Mouse (Mus musculus): ENCODE data around the gene Gsk3b. TPM values are rescaled to one million over a fixed set of nuclear protein-coding genes. Genes with fewer than 3 reads are reported as not detected.

Gene Gsk3b
- polyA plus RNA-seq, 1 experiment from 2014 or later = 120 TPM

DNA sequence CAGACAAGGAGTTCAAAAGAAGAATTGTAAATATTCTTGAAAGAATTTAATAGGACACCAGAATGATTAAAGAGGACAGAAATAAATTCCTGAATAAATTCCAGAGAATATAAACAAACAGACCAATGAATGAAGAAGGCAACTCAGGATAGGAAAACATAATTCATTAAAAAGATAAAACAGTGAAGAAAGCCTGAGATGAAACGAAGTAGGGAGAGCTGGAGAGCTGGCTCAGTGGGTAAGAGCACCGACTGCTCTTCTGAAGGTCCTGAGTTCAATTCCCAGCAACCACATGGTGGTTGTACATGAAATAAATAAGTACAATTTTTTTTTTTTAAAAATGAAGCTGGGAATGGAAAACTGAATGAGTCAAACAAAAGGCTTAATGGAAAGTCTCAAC lies 185.9 kb downstream of the Gsk3b start:
- no peaks in the 10 kb centered on the region for H3K27me3 ChIP-seq (ENCODE audit: control insufficient read depth, insufficient read depth, low read length)
- H3K36me3 ChIP-seq (ENCODE audit: control insufficient read depth, insufficient read depth, low read length) = no peaks in the 10 kb centered on the region
- H3K4me2 ChIP-seq = no peak overlapping the region
- DNase-seq (ENCODE audit: low spot score, missing footprints) (no peak), ATAC-seq (ENCODE audit: low FRiP score) (no peak)
- H3K27ac ChIP-seq (ENCODE audit: low read depth, low read length) = no peak overlapping the region
- H3K4me1 ChIP-seq (ENCODE audit: control insufficient read depth, insufficient read depth, low read length) = peaks cover 8% of the 10 kb centered on the region; the same call in 1 of the 2 replicates
- 92% methylated on average over 2 of the region's 2 CpGs for WGBS
- no peak overlapping the region for H3K9ac ChIP-seq (ENCODE audit: low read length)
- no peak overlapping the region for H3K4me3 ChIP-seq (ENCODE audit: low read depth, low read length)
- H3K9me3 ChIP-seq (ENCODE audit: control insufficient read depth, low read length) = no peaks in the 10 kb centered on the region

DNA sequence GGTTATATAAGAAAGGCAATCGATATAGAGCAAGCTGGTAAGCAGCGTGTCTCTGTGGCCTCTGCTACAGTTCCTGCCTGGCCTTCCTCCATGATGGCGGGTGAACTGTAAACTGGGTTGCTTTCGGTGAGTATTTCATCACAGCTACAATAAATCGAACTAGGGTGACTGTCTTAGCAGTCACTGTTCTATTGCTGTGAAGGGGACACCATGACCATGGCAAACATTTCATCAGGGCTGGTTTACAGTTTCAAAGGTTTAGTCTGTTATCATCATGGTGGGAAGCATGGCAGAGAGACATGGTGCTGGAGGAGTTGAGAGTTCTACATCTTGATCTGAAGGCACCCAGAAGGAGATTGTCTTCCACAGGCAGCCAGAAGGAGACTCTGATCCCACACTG lies 191.0 kb downstream of the Gsk3b start:
- no peak overlapping the region for H3K4me3 ChIP-seq (ENCODE audit: low read depth, low read length)
- H3K4me2 ChIP-seq = no peak overlapping the region
- no peak overlapping the region for H3K27ac ChIP-seq (ENCODE audit: low read depth, low read length)
- no peaks in the 10 kb centered on the region for H3K27me3 ChIP-seq (ENCODE audit: control insufficient read depth, insufficient read depth, low read length)
- ATAC-seq (ENCODE audit: low FRiP score) (no peak), DNase-seq (ENCODE audit: low spot score, missing footprints) (no peak)
- WGBS = 94% methylated on average over 5 of the region's 5 CpGs
- H3K4me1 ChIP-seq (ENCODE audit: control insufficient read depth, insufficient read depth, low read length) = no peaks in the 10 kb centered on the region; the same call in 1 of the 2 replicates
- no peaks in the 10 kb centered on the region for H3K9me3 ChIP-seq (ENCODE audit: control insufficient read depth, low read length)
- no peak overlapping the region for H3K9ac ChIP-seq (ENCODE audit: low read length)
- H3K36me3 ChIP-seq (ENCODE audit: control insufficient read depth, insufficient read depth, low read length) = no peaks in the 10 kb centered on the region

DNA sequence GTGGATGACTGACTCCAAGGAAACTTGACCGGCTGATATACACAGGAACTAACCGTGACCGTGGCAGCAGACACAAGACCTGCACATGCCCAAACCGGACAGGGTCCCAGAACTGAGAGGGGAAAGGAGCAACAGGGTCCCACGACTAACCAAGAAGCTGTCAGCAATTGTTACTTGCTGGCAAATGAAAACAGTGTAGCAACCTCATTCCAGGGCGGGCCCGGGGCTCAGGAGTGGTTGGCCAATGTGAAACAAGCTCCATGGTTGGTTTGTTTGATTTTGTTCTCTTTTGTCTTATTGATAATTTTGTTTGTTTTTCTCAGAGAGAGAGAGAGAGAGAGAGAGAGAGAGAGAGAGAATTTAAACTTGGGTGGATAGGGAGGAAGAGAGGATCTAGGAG lies 192.2 kb downstream of the Gsk3b start:
- Histone ChIP-seq H3K27me3 (ENCODE audit: control insufficient read depth, insufficient read depth, low read length) (no peaks in the 10 kb centered on the region), H3K4me3 (ENCODE audit: low read depth, low read length) (no peak overlapping the region), H3K9ac (ENCODE audit: low read length) (no peak overlapping the region), H3K27ac (ENCODE audit: low read depth, low read length) (no peak overlapping the region), H3K4me1 (ENCODE audit: control insufficient read depth, insufficient read depth, low read length) (no peaks in the 10 kb centered on the region; the same call in 1 of the 2 replicates), H3K36me3 (ENCODE audit: control insufficient read depth, insufficient read depth, low read length) (no peaks in the 10 kb centered on the region), H3K9me3 (ENCODE audit: control insufficient read depth, low read length) (no peaks in the 10 kb centered on the region), H3K4me2 (no peak overlapping the region)
- DNase-seq (ENCODE audit: low spot score, missing footprints) (no peak), ATAC-seq (ENCODE audit: low FRiP score) (no peak)
- WGBS = 87% methylated on average over 7 of the region's 7 CpGs

DNA sequence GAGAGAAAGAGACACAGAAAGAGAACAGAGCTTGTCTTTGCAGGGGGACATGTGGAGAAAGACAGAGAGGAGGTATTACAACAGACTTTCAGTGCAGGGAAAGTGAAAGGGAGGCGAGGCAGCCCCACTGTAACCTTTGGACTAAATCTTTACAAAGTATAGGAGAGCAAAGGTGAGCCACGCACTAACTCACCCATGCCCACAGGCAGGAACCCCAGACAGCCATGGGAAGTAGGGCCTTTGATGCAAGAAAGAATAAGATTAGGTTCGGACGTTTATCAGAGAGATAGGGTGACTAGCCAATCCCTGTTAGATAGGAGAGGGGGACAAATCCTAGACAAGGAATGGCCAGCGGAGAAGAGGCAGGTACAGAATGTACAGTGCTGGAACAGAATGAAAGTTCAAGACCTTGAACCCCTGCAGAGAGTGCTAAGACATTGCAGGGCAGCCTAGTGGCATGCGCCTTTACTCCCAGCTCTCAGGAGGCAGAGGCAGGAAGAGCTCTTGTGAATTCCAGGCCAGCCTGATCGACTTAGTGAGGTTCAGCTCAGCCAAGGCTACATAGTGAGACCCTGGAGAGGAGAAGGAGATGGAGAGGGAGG lies 193.9 kb downstream of the Gsk3b start:
- no peaks in the 10 kb centered on the region for H3K27me3 ChIP-seq (ENCODE audit: control insufficient read depth, insufficient read depth, low read length)
- no peaks in the 10 kb centered on the region for H3K36me3 ChIP-seq (ENCODE audit: control insufficient read depth, insufficient read depth, low read length)
- H3K9me3 ChIP-seq (ENCODE audit: control insufficient read depth, low read length) = no peaks in the 10 kb centered on the region
- H3K4me3 ChIP-seq (ENCODE audit: low read depth, low read length) = no peak overlapping the region
- WGBS = 86% methylated on average over 7 of the region's 7 CpGs
- no peak overlapping the region for H3K4me2 ChIP-seq
- H3K4me1 ChIP-seq (ENCODE audit: control insufficient read depth, insufficient read depth, low read length) = no peaks in the 10 kb centered on the region; the same call in 1 of the 2 replicates
- no peak overlapping the region for H3K27ac ChIP-seq (ENCODE audit: low read depth, low read length)
- ATAC-seq (ENCODE audit: low FRiP score) (no peak), DNase-seq (ENCODE audit: low spot score, missing footprints) (no peak)
- no peak overlapping the region for H3K9ac ChIP-seq (ENCODE audit: low read length)

DNA sequence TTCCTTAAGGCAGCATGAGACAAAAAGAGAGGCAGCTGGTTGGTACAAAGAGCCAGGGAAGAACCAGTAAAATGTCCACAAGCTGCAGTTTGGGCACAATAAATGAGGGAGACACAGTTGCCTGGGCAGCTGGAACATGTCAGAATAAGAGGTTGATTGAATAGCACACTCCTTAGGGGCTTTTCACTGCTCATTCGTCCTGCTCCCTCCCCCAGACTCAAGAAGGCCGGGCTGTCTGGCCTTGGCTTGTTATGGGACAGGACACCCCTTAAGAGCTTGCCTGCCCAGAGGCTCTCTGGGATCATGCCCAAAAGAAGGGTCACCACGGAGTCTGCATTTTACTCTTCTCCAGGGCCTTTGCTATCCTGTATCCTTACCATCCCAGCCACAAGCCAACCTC lies 194.5 kb downstream of the Gsk3b start:
- no peak overlapping the region for H3K9ac ChIP-seq (ENCODE audit: low read length)
- 54% methylated on average over 3 of the region's 3 CpGs for WGBS
- H3K36me3 ChIP-seq (ENCODE audit: control insufficient read depth, insufficient read depth, low read length) = no peaks in the 10 kb centered on the region
- no peaks in the 10 kb centered on the region for H3K9me3 ChIP-seq (ENCODE audit: control insufficient read depth, low read length)
- no peak for DNase-seq (ENCODE audit: low spot score, missing footprints)
- no peak for ATAC-seq (ENCODE audit: low FRiP score)
- no peaks in the 10 kb centered on the region for H3K27me3 ChIP-seq (ENCODE audit: control insufficient read depth, insufficient read depth, low read length)
- H3K4me1 ChIP-seq (ENCODE audit: control insufficient read depth, insufficient read depth, low read length) = no peaks in the 10 kb centered on the region; the same call in 1 of the 2 replicates
- no peak overlapping the region for H3K4me2 ChIP-seq
- H3K27ac ChIP-seq (ENCODE audit: low read depth, low read length) = no peak overlapping the region
- H3K4me3 ChIP-seq (ENCODE audit: low read depth, low read length) = no peak overlapping the region

DNA sequence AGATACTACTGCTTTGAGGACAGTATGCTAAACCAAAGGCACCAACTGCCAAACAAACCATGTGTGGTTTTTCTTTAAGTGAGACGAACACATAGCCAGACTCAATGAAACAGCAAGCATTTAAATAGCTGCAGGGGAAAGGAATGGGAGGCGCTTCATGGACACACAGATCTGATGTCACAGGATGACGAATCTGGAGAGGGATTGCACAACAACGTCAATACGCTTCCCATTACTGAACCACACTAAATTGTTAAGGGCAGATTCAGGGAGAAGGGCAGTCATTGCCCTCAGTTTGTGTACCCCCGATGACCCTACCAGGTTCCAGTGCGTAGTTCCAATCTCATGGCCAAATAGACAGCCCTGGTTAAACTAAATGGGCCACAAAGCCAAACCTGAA lies 197.0 kb downstream of the Gsk3b start:
- ATAC-seq (ENCODE audit: low FRiP score) (no peak), DNase-seq (ENCODE audit: low spot score, missing footprints) (no peak)
- Histone ChIP-seq H3K36me3 (ENCODE audit: control insufficient read depth, insufficient read depth, low read length) (no peaks in the 10 kb centered on the region), H3K27ac (ENCODE audit: low read depth, low read length) (no peak overlapping the region), H3K4me3 (ENCODE audit: low read depth, low read length) (no peak overlapping the region), H3K4me1 (ENCODE audit: control insufficient read depth, insufficient read depth, low read length) (no peaks in the 10 kb centered on the region; the same call in 1 of the 2 replicates), H3K9me3 (ENCODE audit: control insufficient read depth, low read length) (no peaks in the 10 kb centered on the region), H3K4me2 (no peak overlapping the region), H3K9ac (ENCODE audit: low read length) (no peak overlapping the region), H3K27me3 (ENCODE audit: control insufficient read depth, insufficient read depth, low read length) (no peaks in the 10 kb centered on the region)
- 91% methylated on average over 7 of the region's 7 CpGs for WGBS

DNA sequence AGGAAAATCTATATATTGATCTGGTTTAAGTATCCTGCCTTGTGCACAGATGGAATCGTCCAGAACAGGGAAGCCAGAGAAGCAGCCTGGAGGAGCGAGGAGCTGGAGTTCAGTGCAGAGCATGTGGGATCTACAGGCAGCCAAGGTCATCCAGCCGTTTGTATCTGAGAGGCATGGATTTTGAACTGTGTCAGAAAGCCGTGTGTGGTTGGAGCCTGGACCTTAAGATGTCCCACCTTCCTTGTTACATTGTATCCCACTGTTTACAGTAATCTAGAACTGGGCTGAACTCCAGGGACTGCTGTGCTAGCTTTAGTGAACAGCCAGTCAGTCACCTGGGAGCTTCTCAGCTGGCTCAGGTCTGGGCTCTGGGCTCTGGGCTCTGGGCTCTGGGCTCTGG lies 197.7 kb downstream of the Gsk3b start:
- no peak overlapping the region for H3K4me2 ChIP-seq
- DNase-seq (ENCODE audit: low spot score, missing footprints) (no peak), ATAC-seq (ENCODE audit: low FRiP score) (no peak)
- no peak overlapping the region for H3K27ac ChIP-seq (ENCODE audit: low read depth, low read length)
- no peaks in the 10 kb centered on the region for H3K9me3 ChIP-seq (ENCODE audit: control insufficient read depth, low read length)
- H3K36me3 ChIP-seq (ENCODE audit: control insufficient read depth, insufficient read depth, low read length) = no peaks in the 10 kb centered on the region
- no peak overlapping the region for H3K4me3 ChIP-seq (ENCODE audit: low read depth, low read length)
- H3K4me1 ChIP-seq (ENCODE audit: control insufficient read depth, insufficient read depth, low read length) = no peaks in the 10 kb centered on the region; the same call in 1 of the 2 replicates
- no peaks in the 10 kb centered on the region for H3K27me3 ChIP-seq (ENCODE audit: control insufficient read depth, insufficient read depth, low read length)
- 82% methylated on average over 4 of the region's 4 CpGs for WGBS
- H3K9ac ChIP-seq (ENCODE audit: low read length) = no peak overlapping the region

DNA sequence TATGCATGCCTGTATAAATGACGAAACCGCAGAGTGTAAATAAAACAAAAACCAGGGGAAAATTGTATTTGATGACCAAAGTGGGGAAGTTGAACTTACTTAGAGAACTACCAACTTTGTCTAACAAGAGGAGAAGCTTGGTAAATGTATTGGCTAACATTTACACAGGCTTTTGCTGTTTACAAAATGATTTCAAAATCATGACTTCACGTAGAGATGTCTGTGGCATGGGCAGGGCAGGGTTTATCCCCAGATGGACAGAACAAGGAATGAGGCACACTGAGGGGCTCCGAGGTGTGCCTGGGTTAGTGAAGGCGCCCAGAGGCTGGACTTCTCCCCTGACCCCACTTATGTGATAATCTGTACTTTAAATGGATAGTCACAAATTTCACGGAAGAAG lies 198.6 kb downstream of the Gsk3b start:
- no peaks in the 10 kb centered on the region for H3K27me3 ChIP-seq (ENCODE audit: control insufficient read depth, insufficient read depth, low read length)
- ATAC-seq (ENCODE audit: low FRiP score) = no peak
- H3K9ac ChIP-seq (ENCODE audit: low read length) = no peak overlapping the region
- no peaks in the 10 kb centered on the region for H3K4me1 ChIP-seq (ENCODE audit: control insufficient read depth, insufficient read depth, low read length)
- no peaks in the 10 kb centered on the region for H3K36me3 ChIP-seq (ENCODE audit: control insufficient read depth, insufficient read depth, low read length)
- no peaks in the 10 kb centered on the region for H3K9me3 ChIP-seq (ENCODE audit: control insufficient read depth, low read length)
- no peak overlapping the region for H3K27ac ChIP-seq (ENCODE audit: low read depth, low read length)
- no peak overlapping the region for H3K4me3 ChIP-seq (ENCODE audit: low read depth, low read length)
- H3K4me2 ChIP-seq = no peak overlapping the region
- 82% methylated on average over 6 of the region's 6 CpGs for WGBS
- no peak for DNase-seq (ENCODE audit: low spot score, missing footprints)

DNA sequence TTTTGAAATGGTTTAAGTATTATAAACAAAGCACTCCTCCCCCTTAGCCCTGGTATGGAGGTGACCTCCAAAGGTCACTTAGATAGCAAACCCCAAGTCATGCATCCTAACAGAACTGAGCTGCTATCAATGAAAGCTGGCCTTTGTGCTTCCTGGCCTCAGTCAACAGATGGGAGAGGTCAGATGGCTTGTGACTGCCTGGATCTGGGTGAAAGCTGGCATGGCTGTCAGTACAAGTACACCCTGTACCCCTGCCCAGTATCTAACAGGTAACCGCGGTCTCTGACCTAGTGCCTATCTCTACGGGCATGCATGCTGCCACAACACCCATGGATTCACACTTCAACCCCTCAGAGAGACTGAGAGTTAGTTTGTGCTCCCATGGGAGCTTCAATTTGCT lies 199.0 kb downstream of the Gsk3b start:
- H3K4me3 ChIP-seq (ENCODE audit: low read depth, low read length) = no peak overlapping the region
- no peaks in the 10 kb centered on the region for H3K9me3 ChIP-seq (ENCODE audit: control insufficient read depth, low read length)
- no peak for ATAC-seq (ENCODE audit: low FRiP score)
- no peak overlapping the region for H3K9ac ChIP-seq (ENCODE audit: low read length)
- no peak overlapping the region for H3K27ac ChIP-seq (ENCODE audit: low read depth, low read length)
- H3K27me3 ChIP-seq (ENCODE audit: control insufficient read depth, insufficient read depth, low read length) = no peaks in the 10 kb centered on the region
- H3K36me3 ChIP-seq (ENCODE audit: control insufficient read depth, insufficient read depth, low read length) = no peaks in the 10 kb centered on the region
- 87% methylated on average over 3 of the region's 3 CpGs for WGBS
- H3K4me2 ChIP-seq = no peak overlapping the region
- no peak for DNase-seq (ENCODE audit: low spot score, missing footprints)
- H3K4me1 ChIP-seq (ENCODE audit: control insufficient read depth, insufficient read depth, low read length) = no peaks in the 10 kb centered on the region

Data from midbrain, embryonic 11.5 days (tissue).